7 mouse cellular contexts compared by ENCODE assay signal in genomic region chr9:54585839-54586198, GRCm38 (mm10). TPM values are rescaled to one million over a fixed set of nuclear protein-coding genes. Genes with fewer than 3 reads are reported as not detected.
DNase-seq lines count a peak whose midpoint lies in the region; ATAC-seq and TF ChIP-seq lines count a peak whose summit lies in the region.

No protein-coding gene starts in this region.

- peak; percentile 53 for ATAC-seq in forebrain, embryonic 15.5 days (replicated peaks)
- no peak for ATAC-seq in liver, embryonic 15.5 days (ENCODE audit: insufficient read depth)

- no peaks in the 10 kb centered on the region for H3K36me3 ChIP-seq in testis, adult 2 months (ENCODE audit: control insufficient read depth, insufficient read depth, low read length)
- H3K36me3 ChIP-seq in forebrain, embryonic 15.5 days, result peaks cover 3% of the 10 kb centered on the region
- H3K36me3 ChIP-seq in liver, embryonic 15.5 days (replicated peaks), result 0 out of 2 replicates have a peak, but pooled peaks cover 4% of the 10 kb centered on the region

- 29% methylated on average over 5 of the region's 5 CpGs for WGBS in forebrain, embryonic 15.5 days
- 27% methylated on average over 5 of the region's 5 CpGs for WGBS in liver, embryonic 15.5 days (ENCODE audit: insufficient replicate concordance)

- TF ChIP-seq POLR2A in testis, adult 2 months (IDR thresholded peaks at IDR 0.05; ENCODE audit: control insufficient read depth, low read depth, low read length), result no peak

- H3K4me3 ChIP-seq in testis, adult 2 months (ENCODE audit: control insufficient read depth, low read depth, low read length), result peak overlapping the region; percentile 45
- peak overlapping the region; percentile 99 for H3K4me3 ChIP-seq in forebrain, embryonic 15.5 days
- H3K4me3 ChIP-seq in liver, embryonic 15.5 days (replicated peaks), result peak overlapping the region; percentile 82

- H3K27me3 ChIP-seq in testis, adult 2 months (ENCODE audit: control insufficient read depth, insufficient read depth, low read length), result no peaks in the 10 kb centered on the region
- no peaks in the 10 kb centered on the region for H3K27me3 ChIP-seq in forebrain, embryonic 15.5 days
- no peaks in the 10 kb centered on the region for H3K27me3 ChIP-seq in liver, embryonic 15.5 days

- H3K27ac ChIP-seq in testis, adult 2 months (ENCODE audit: control insufficient read depth, insufficient read depth, low read depth, low read length), result no peak overlapping the region
- peak overlapping the region; percentile 66 for H3K27ac ChIP-seq in forebrain, embryonic 15.5 days (replicated peaks)
- H3K27ac ChIP-seq in liver, embryonic 15.5 days (replicated peaks), result peak overlapping the region; percentile 45

- TF ChIP-seq CTCF in testis, adult 2 months (IDR thresholded peaks at IDR 0.05; ENCODE audit: control insufficient read depth, insufficient read depth, insufficient replicate concordance, low read depth, low read length), result no peak

- peak overlapping the region; percentile 97 for H3K4me2 ChIP-seq in forebrain, embryonic 15.5 days (replicated peaks)
- peak overlapping the region; percentile 89 for H3K4me2 ChIP-seq in liver, embryonic 15.5 days

- peaks cover 6% of the 10 kb centered on the region for H3K4me1 ChIP-seq in testis, adult 2 months (ENCODE audit: control insufficient read depth, insufficient read depth, low read length)
- H3K4me1 ChIP-seq in forebrain, embryonic 15.5 days, result peaks cover 23% of the 10 kb centered on the region
- H3K4me1 ChIP-seq in liver, embryonic 15.5 days (replicated peaks), result peaks cover 35% of the 10 kb centered on the region

- peak overlapping the region; percentile 36; the same call in 1 of the 2 replicates for H3K9ac ChIP-seq in forebrain, embryonic 15.5 days (replicated peaks)
- H3K9ac ChIP-seq in liver, embryonic 15.5 days, result peak overlapping the region; percentile 78

- no peak for DNase-seq in testis, postnatal 14 days (ENCODE audit: low spot score)
- no peak for DNase-seq in thymus, postnatal 0 days (ENCODE audit: low spot score)
- no peak for DNase-seq in Muller cell, postnatal 12 days (ENCODE audit: inconsistent ontology term)
- no peak for DNase-seq in lung, postnatal 14 days

- H3K9me3 ChIP-seq in forebrain, embryonic 15.5 days, result no peaks in the 10 kb centered on the region
- no peaks in the 10 kb centered on the region for H3K9me3 ChIP-seq in liver, embryonic 15.5 days (replicated peaks)

RNA-seq across cellular contexts. Expression of gene Idh3a, which starts 0.3 kb away (rescaled TPM):
- polyA plus RNA-seq in testis, adult 2 months (2012; rRNA removed), result 11.9 and 13.8 TPM in 2 replicates
- 139 and 143 TPM in 2 replicates for polyA plus RNA-seq in forebrain, embryonic 15.5 days (2015; fragmentation: Nextera tagmentation; extraction: Ambion mirVana)
- polyA plus RNA-seq in liver, embryonic 15.5 days (2015; fragmentation: Nextera tagmentation; extraction: Ambion mirVana), result 63.9 and 71.4 TPM in 2 replicates
- 145 and 149 TPM in 2 replicates for polyA plus RNA-seq in thymus, postnatal 0 days (2015; fragmentation: Nextera tagmentation; extraction: Ambion mirVana)

RNA-seq across cellular contexts. Expression of gene Cib2, which starts 25.8 kb away (rescaled TPM):
- 3.2 and 3.6 TPM in 2 replicates for polyA plus RNA-seq in testis, adult 2 months (2012; rRNA removed)
- 40.6 and 41.4 TPM in 2 replicates for polyA plus RNA-seq in forebrain, embryonic 15.5 days (2015; fragmentation: Nextera tagmentation; extraction: Ambion mirVana)
- 1.5 and 1.6 TPM in 2 replicates for polyA plus RNA-seq in liver, embryonic 15.5 days (2015; fragmentation: Nextera tagmentation; extraction: Ambion mirVana)
- polyA plus RNA-seq in thymus, postnatal 0 days (2015; fragmentation: Nextera tagmentation; extraction: Ambion mirVana), result 1.5 and 1.8 TPM in 2 replicates

RNA-seq across cellular contexts. Expression of gene Sh2d7, which starts 47.0 kb away (rescaled TPM):
- polyA plus RNA-seq in testis, adult 2 months (2012; rRNA removed), result 4.3 and 4.4 TPM in 2 replicates
- 0.15 and 0.22 TPM in 2 replicates for polyA plus RNA-seq in forebrain, embryonic 15.5 days (2015; fragmentation: Nextera tagmentation; extraction: Ambion mirVana)
- polyA plus RNA-seq in liver, embryonic 15.5 days (2015; fragmentation: Nextera tagmentation; extraction: Ambion mirVana), result not detected in 2 replicates
- 0.09 and 0.13 TPM in 2 replicates for polyA plus RNA-seq in thymus, postnatal 0 days (2015; fragmentation: Nextera tagmentation; extraction: Ambion mirVana)

Comparison
In these comparisons a context has a peak if more than half of its experiments do, and no peak if none do; other contexts are left out.
1. H3K4me3 ChIP-seq: peak in every context shown above with its lines; median percentile 99 in forebrain, embryonic 15.5 days; 82 in liver, embryonic 15.5 days; 45 in testis, adult 2 months.